Mouse (Mus musculus) lung, postnatal 0 days (tissue): ENCODE measurements around the gene Esyt3.

ENCODE experiments used
- CTCF ChIP-seq: IDR thresholded peaks from 2 replicates; pipeline ENCODE4 v1.5.1; 2016; ENCODE audit warnings: antibody characterized with exemption, mild to moderate bottlenecking
- EP300 ChIP-seq: IDR thresholded peaks from 2 replicates; pipeline ENCODE4 v1.6.1; 2016; ENCODE audit warnings: antibody characterized with exemption, mild to moderate bottlenecking, control low read depth

DNA sequence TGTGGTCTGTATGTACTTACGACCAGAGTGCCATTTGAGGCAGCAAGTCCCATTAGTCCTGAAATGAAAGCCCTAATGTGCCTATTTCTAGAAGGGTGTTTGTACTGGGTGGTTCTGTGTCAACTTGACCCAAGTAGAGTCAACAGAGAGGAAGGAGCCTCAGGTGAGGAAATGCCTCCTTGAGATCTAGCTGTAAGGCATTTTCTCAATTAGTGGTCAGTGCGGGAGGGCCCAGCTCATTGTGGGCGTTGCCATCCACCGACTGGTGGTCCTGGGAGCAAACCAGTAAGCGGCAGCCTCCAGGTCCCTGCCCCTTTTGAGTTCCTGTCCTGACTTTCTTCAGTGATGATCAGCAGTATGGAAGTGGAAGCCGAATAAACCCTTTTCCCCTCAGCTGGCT is 52.1 kb downstream of the Esyt3 start:
- TF ChIP-seq CTCF = no peak
- TF ChIP-seq EP300 = no peak
